Mouse (Mus musculus) WW6 (cell line): Measurements from ENCODE around the gene Eef1a1.

Source experiments
- DNase-seq: peaks from one replicate; pipeline ENCODE4 v3.0.0-alpha.2; 2013; ENCODE audit warnings: low read depth, low spot score

Gene Eef1a1

DNA sequence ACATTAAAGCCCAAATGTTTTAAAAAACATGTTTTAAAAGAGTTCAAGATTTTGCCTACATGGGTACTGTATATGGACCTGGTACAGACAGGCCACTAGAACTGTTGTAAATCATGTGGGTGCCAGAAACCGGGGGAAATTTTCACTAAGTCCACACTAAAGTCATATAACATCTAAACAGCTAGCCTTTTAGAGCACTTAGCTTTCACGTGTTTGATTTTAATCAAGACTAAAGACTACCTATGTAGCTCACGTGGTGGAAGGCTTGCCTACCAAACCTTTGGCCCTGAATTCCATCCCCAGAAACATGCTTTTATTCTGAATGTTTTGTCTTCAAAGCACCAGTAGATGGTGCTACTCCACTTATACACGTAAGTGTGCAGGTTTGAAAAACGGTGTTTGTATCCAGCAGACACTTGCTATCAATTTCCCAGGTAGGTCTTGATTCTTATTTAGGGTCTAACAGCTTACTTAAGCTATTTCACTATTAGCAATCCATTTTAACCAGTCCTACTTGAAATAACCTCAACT is 11.9 kb downstream of the Eef1a1 start:
- no peak for DNase-seq

GRCm38 (mm10) chr9:78476531-78477020 is 12.4 kb downstream of the Eef1a1 start:
- no peak for DNase-seq

- no peak for DNase-seq
These were observed 13.1 kb downstream of the Eef1a1 start for GRCm38 (mm10) chr9:78475873-78476272.

GRCm38 (mm10) chr9:78475383-78475780 is 13.6 kb downstream of the Eef1a1 start:
- no peak for DNase-seq

- DNase-seq = no peak
These were observed 14.1 kb downstream of the Eef1a1 start for GRCm38 (mm10) chr9:78474771-78475382.

DNA sequence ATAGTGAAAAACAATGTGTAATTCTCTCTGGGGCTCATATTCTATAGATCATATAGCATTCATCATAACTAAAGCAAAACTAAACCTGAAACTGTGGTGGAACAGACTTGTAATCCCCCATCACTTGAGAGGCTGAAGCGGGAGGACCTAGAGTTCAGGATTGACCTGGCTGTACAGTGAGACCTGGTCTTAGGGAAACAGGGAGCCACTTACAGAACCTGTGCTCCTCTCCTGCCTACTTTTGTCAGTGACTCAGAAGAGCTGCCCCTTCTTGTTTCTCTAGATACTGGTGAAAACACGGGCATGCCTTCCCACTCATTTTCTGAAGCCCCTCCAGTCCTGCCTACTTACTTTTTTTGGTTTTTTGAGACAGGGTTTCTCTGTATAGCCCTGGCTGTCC is 14.7 kb downstream of the Eef1a1 start:
- no peak for DNase-seq

DNA sequence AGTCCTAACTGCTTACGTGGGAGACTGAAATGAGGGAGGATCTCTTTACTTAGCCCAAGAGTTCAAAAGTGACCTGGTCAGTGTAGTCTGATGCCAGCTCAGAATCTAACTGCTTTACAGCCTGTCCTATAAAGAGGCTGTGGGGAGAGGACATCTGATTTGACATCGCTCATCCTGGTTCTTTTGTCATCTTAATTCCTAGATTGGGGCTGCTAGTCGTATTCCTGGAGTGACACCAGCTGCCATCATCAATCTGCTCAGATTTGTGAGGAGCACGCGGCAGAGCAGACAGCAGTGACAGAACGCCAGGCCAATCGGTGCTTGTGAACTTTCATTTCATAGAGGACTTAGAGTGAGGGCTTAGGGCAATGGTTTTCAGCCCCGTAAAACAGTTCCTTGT is 15.4 kb downstream of the Eef1a1 start:
- no peak for DNase-seq

DNA sequence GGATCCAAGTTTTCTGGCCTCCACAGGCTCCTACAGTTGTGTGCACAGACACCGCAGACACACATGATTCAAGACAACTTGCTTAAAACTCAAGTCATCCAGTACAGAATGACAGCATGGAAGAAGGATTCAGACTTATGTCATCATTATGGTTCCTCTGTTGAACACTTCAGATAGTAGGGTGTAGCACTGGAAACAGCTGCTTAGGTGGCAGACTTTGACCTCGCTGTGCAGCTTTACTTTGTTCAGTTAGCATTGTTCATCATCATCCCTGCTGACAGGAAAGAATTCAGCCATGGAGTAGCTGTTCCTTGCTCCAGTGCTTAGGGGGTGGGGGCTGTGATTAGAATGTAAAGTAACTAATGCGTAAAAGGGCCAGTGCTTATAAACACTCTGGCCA is 23.2 kb downstream of the Eef1a1 start:
- no peak for DNase-seq

DNA sequence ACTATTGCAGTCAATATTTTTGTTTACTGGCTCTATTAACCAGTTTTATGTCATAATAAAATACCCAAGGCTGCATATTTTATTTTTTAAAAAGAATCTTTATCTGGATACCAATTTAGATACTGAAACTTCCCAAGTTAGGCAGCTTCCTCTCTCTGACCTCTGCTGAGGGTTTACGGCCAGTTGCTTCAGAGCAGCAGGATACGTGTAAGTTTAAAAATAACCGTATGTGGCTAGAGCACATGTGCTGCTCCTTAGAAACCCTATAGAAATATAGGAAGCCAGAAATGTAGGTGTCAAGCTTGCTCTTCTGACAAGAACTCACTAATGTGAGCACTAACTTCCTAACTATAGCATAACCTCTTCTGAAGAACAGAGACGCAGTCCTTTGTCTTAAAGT is 25.6 kb downstream of the Eef1a1 start:
- no peak for DNase-seq

DNA sequence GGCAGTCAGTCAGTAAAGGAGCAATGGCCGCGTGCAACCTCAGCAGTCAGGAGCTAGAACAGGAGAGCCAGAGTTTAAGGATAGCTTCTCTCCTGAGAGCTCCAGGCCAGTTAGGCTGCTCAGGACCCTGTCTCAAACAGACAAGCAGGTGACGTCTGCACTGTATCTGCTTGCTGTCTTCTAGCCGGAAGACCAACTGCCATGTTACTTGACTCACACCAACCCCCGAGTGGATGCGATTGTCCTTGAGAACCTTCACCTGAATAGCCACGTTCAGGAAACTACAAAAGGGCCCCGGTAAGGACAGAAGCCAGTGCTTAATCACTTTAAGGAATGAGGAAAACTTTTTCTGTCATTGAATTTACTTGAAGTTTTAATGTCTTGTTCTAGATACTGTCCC is 31.9 kb downstream of the Eef1a1 start:
- no peak for DNase-seq

DNA sequence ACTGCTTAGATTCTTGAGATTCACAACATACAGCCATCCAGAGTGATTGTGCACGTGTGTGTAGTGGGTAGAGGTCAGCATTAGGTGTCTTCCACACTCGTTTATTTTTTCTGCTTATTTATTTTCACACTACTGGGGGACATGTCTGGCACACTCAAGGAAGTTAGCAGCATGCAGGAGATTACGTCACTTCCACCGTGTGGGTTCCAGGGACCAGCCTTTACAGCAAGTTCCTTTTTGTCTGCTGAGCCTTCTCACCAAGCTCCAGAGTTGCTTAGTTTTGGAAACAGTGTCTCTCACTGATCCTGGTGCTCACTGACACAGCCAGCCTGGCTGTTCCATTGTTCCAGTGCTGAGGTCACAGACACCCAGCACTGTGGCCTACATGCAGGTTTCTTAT is 37.6 kb downstream of the Eef1a1 start:
- DNase-seq = no peak

DNA sequence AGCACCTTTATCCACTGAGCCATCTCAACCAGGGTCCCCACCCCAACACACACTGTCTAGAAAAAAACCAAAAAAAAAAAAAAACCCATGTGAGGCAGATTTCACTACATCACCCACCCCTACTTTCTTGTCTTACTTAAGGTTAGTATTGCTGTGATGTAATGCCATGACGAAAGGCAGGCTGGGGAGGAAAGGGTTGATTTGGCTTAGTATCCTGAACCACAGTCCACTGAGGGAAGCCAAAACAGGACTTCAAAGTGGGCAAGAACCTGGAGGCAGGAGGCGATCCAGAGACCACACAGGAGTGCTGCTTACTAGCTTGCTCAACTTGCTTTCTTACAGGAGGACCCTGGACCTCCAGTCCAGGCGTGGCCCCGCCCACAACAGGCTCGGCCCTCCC is 38.5 kb downstream of the Eef1a1 start:
- no peak for DNase-seq

GRCm38 (mm10) chr9:78447973-78448873 is 40.7 kb downstream of the Eef1a1 start, which contains the start of the genes Mto1 and Gm17324:
Gene Mto1 (plus strand): TSS chr9:78448208.
Gene Gm17324 (minus strand): TSS chr9:78448786.
- DNase-seq = peak; percentile 73

- DNase-seq = no peak
These were observed 41.4 kb downstream of the Eef1a1 start for GRCm38 (mm10) chr9:78447606-78447972.

DNA sequence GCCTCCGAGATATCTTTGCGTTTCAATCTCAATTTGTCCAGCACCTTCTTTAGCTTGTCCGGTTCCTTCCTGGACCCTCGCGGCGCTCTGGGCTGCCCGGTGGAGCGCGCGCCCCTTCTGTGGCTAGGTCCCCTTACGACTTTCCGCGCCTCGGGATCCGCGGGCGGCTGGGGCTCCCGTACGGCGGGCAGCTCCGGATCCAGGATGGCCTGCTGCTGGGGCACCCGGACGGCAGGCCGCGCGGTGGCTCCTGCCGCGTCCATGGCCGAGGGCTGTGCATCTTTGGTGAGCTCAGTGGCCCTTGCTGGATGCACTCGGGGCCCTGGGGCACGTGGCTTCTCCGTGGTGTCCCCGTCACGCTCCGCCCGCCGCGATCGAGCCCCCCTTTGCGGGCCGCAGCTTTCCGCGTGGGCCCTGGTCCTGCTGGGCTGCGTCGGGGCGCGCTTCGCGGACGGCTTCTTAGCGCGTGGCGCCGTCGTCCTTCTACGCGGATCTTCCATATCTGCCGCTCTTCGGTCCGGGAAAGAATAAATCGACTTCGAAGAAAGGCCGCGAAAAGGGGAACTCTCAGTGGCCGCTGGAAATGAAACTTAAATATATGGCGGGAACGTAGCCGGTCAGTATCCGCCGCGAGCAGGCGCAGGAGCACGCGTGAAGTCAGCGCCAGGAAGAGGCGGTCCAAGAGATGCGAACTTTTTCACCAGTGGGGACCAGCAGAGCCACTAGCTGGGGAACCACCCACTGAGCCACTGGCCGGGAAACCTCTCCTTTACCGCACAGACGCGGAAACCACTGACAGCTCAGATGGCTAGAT is 46.2 kb downstream of the Eef1a1 start, which contains the start of gene Cgas:
Gene Cgas, minus strand, starts transcription at position 659 of the 814 bp plus-strand sequence.
- no peak for DNase-seq

DNA sequence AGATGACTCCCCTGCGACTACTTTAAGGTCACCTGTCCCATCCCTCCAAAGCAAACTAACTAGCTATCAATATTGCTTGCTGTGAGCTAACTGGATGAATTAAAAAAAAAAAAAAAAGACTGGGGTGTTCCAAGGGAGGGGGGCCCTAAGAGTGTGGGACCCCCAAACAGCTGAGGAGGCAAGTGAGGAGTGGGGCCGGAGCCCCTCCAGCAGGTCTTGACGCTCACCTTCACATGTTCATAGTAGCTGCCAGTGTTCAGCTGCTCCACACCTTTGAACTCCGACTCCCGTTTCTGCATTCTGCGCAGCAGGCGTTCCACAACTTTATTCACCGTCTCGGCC is 46.7 kb downstream of the Eef1a1 start:
- no peak for DNase-seq

DNA sequence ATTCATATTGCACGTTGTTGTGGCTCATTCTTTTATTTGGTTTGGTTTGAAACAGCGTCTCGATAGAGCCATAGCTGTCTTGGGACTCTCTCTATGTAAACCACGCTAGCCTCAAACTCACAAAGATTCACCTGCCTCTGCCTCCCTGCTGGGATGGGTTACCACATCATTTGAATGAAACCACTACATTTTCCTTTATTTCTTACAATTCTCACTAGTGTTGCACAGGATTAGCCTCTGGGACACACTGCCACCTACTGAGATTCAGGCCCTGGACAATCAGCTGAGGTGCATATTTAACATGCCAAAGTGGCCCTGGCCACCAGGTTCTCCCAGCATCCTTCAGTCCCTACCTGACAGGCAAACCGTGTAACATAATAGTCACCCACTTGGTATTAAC is 49.5 kb downstream of the Eef1a1 start:
- no peak for DNase-seq

DNA sequence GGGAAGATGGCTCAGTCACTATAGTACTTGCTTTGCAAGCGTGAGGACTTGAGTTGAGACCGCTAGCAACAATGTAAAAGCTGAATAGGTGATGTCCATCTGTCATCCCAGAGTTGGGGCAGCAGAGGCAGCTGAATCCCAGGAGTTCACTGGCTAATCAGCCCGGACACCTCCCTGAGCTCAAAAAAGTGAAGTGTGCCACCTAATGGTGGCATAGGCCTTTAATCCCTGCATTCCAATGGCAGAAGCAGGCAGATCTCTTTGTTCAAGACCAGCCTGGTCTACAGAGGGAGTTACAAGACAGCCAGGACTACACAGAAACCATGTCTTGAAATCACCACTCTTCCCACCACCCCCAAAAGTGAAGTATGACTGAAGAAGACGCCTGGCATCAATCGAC is 56.5 kb downstream of the Eef1a1 start:
- DNase-seq = no peak

DNA sequence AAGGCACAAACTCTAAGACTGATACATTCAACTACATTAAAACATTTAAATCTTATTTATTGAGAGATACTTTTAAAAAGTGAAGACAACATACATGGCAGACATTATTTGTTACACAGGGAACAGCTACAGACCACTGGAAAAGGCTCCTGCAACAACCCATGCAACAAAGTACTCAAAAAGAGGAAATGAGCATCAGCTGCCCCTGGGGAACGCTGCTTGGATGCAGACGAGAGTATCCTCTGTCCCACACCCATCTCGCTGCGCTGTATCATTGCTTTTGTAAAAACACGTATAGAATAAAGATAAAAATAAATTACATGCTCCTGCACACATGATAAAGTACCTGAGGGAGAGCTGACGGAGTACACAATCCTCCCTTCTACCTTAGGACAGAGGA is 58.5 kb downstream of the Eef1a1 start:
- DNase-seq = no peak

DNA sequence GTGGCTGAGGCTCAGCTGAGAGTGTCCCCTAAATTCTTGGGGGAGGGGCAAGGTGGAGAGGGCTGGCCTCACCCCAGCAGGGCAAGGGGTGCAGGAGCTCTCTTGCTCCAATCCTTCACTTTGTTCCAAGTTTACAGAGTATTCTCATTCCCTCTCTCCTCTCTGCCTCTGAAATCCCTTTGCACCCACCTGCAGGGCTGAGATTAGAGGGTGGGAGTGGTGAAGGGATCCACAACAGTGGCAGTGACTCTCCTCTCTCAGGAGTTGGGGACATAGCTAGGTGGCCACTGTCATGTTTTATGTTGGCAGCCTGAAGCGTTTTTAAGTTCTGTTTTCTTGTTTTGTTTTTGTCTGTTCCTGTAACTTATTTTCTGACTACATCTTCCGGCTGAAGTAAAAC is 59.4 kb downstream of the Eef1a1 start:
- no peak for DNase-seq

DNA sequence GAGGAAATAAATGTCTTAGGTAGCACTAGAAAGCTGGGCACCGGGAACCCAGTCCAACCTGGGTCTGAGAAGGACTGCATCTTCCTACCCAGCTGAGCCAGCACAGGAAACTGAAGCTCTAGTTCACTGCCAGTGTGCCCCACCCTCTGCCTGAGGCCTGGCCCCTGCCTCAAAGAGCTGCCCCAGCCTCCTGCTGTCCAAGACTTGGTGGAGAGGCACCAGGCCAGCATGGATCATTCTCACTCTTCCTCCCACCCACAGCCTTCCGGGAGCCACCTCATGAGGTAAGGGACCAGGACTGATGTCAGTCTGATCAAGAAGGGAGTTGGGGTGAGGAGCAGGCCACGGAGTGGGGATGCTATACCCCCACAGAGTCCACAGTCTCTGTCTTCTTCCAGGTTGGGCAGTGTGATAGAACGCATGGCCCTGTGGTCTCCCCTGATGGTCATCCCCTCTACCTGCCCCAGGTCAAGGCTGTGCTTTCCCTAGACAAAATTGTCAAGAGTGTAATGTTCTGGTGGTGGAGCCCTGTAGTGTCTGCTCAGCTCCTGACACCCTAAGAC is 60.0 kb downstream of the Eef1a1 start:
- DNase-seq = no peak
